Mouse (Mus musculus): Measurements from ENCODE around the gene Uqcrq. TPM values are rescaled to one million over a fixed set of nuclear protein-coding genes. Genes with fewer than 3 reads are reported as not detected.
"Not testable (repeated sequence)": the region's sequence is repeated elsewhere in the genome, so short reads cannot be mapped to it uniquely, and the experiment has no call there.

Uqcrq gene
- total RNA-seq, 2 experiments from 2014 or later: 1,448 to 1,479 TPM

GRCm38 (mm10) chr11:53452396-53452795, 21.8 kb upstream of the Uqcrq start:
- DNase-seq: no peak

DNA sequence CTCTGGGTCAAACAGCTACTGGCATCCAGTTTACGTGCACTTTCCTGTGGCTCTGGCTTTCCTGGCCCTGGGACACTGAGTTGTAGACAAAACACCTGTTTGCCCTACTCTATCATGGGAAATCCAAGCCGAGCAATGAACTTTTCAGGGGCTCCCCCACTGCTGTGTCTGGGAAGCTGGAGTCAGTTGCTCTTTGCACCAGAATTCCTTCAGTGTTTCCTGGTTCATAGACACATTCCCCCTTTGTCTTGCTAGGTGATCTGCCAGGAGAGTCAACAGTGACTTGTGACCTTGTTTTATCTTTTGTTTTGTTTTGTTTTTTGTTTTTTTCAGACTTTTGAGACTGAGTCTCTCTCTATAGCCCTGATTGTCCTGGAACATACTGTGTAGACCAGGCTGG, 20.7 kb upstream of the Uqcrq start:
- DNase-seq: no peak

GRCm38 (mm10) chr11:53450070-53450705, 19.6 kb upstream of the Uqcrq start:
- DNase-seq: no peak

- DNase-seq: peak; percentile 51
These were observed 17.9 kb upstream of the Uqcrq start for GRCm38 (mm10) chr11:53448529-53448928.

GRCm38 (mm10) chr11:53447996-53448395, 17.4 kb upstream of the Uqcrq start:
- DNase-seq: no peak

DNA sequence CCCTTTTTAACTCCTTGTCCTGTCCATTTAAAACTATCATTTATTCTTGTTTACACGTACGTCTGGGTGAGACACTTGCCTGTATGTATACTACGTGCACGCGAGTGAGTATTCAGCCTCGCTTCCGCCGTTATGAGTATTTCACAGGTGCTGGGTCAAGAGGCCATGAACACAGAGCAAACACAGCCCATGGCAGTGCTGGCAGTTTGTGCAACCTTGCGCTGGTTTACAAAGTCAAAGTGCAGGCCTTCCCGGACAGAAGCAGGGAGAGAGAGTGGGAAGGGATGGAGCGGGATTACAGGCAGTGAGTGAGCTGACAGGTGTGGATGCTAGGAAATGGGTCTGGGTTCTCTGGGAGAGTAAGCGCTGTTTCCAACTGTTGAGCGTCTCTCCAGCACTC, 15.6 kb upstream of the Uqcrq start:
- DNase-seq: no peak

- DNase-seq: no peak
These were observed 14.9 kb upstream of the Uqcrq start for GRCm38 (mm10) chr11:53445562-53445961.

DNA sequence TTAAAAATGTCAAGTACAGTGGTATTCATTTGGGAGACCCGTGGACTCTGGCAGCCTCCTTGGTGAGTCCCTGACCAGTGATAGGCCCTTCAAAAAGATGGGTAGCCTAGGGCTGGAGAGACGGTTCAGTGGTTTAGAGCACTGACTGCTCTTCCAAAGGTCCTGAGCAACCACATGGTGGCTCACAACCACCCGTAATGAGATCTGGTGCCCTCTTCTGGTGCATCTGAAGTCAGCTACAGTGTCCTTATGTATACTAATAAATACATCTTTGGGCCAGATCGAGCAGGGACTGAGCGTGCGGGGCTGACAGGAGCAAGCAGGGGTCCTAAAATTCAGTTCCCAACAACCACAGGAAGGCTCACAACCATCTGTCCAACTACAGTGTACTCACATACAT, 13.2 kb upstream of the Uqcrq start:
- DNase-seq: no peak

- DNase-seq: no peak
These were observed 11.3 kb upstream of the Uqcrq start for GRCm38 (mm10) chr11:53441921-53442320.

GRCm38 (mm10) chr11:53436338-53436737, 5.7 kb upstream of the Uqcrq start:
- no peak for DNase-seq

DNA sequence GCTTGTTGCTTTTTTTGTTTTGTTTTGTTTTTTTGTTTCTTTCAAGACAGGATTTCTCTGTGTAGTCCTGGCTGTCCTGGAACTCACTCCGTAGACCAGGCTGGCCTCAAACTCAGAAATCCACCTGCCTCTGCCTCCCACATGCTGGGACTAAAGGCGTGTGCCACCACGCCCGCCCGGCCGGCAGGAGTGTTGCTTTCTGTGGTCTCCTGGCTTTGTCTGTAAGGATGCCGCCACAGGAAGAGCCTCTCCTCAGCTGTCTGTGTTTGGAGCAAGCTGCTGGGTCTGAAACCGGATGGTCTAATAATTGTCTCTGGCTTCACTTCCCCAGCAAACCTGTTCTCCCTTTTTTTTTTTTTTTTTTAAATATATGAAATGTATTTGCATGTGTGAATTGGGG, 4.9 kb upstream of the Uqcrq start:
- no peak for DNase-seq

DNA sequence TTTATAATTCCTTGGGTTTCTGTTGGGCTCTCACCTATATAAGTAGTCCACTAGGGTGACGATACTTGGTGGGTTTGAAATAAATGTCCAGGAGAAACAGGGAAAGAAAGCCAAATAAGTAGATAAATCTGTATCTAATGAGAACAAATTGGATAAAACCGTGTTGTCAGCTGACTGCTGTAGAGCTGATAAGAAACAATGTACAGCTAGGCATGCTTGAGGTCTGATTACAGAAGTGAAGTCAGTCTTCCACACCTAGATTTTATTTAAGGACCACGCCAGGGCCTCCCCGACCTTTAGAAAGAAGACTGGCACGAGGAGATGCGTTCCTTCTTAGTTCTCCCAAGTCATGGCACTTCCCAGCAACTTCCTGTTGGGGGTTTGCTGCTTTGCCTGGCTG, 2.4 kb upstream of the Uqcrq start:
- DNase-seq: no peak

GRCm38 (mm10) chr11:53431347-53432056, 871 bp upstream of the Uqcrq start:
- peak; percentile 24 for DNase-seq

GRCm38 (mm10) chr11:53430300-53430669, 346 bp downstream of the Uqcrq start:
- no peak for DNase-seq

GRCm38 (mm10) chr11:53429182-53429581, 1.4 kb downstream of the Uqcrq start:
- no peak for DNase-seq

DNA sequence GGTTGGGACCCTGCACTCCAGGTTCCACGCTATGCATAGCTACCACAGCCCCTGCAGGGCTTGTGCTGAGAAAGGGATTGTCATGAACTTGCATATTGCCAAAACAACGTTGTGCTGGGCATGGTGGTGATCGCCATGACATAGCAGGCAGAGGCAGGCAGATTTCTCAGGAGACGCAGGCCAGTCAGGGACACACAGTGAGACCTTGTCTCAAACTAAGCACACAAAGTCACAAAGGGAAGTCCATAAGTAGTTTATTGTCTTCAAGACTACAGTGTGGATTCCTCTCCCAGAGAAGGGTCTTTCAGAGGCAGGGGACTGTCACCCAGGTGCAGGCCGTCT, 1.9 kb downstream of the Uqcrq start:
- DNase-seq: no peak

GRCm38 (mm10) chr11:53427993-53428715, 2.5 kb downstream of the Uqcrq start:
- DNase-seq: no peak

GRCm38 (mm10) chr11:53426914-53427313, 3.7 kb downstream of the Uqcrq start:
- not testable (repeated sequence) for DNase-seq

- no peak for DNase-seq
These were observed 4.8 kb downstream of the Uqcrq start for GRCm38 (mm10) chr11:53425711-53426255.

DNA sequence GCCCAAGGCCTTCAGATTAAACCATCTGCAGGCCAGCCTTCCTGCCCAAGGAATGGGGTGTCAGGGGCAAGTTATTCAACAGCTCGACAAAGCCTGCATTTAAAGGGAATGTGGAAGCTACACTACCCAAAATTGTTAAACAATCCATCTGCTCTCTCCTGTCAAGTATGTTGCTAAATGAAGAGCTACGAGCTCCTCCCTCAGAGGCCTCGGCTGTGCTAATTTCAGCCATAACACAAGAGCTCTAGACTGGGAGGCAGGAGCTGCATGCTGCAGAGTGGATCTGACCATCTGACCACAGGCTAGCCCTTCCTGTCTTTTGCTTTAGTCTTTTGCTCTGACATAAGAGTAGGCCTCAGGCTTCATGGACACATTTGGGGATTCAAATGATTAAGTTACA, 5.4 kb downstream of the Uqcrq start:
- DNase-seq: no peak

DNA sequence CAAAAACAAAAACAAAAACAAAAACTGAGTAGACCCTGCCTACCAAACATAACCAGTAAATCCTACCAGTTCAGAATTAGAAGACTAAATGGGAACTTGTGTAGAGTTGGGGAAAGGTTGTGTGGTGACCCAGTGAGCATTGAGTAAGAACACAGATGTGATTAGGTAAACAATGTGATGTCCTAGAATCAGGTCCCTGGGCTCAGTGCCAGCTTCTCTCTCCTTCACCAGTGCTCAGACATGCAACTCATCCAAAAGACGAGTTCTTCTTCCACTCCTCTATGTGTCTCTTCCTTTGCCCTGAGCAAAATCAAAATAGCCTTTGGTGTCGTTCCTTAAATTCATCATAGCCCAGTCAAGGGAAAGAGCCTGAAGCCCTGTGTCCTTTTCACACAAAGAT, 5.8 kb downstream of the Uqcrq start:
- DNase-seq: no peak

- no peak for DNase-seq
These were observed 7.6 kb downstream of the Uqcrq start, which contains the start of gene Leap2 for GRCm38 (mm10) chr11:53423036-53423435. TSS of gene Leap2 (minus strand) at chr11:53423170.

- no peak for DNase-seq
These were observed 12.6 kb downstream of the Uqcrq start for GRCm38 (mm10) chr11:53418048-53418447.
